Mouse (Mus musculus): ENCODE data around the gene Spin2d.
"Not testable (repeated sequence)": the region's sequence is repeated elsewhere in the genome, so short reads cannot be mapped to it uniquely, and the experiment has no call there.

Spin2d gene

GRCm38 (mm10) chrX:73176889-73177288 is at the start of gene Spin2d:
Spin2d (minus strand) TSS chrX:73176989.
- DNase-seq, result not testable (repeated sequence)

- DNase-seq, result no peak
Measured at GRCm38 (mm10) chrX:73225365-73225764, 48.6 kb upstream of the Spin2d start.

DNA sequence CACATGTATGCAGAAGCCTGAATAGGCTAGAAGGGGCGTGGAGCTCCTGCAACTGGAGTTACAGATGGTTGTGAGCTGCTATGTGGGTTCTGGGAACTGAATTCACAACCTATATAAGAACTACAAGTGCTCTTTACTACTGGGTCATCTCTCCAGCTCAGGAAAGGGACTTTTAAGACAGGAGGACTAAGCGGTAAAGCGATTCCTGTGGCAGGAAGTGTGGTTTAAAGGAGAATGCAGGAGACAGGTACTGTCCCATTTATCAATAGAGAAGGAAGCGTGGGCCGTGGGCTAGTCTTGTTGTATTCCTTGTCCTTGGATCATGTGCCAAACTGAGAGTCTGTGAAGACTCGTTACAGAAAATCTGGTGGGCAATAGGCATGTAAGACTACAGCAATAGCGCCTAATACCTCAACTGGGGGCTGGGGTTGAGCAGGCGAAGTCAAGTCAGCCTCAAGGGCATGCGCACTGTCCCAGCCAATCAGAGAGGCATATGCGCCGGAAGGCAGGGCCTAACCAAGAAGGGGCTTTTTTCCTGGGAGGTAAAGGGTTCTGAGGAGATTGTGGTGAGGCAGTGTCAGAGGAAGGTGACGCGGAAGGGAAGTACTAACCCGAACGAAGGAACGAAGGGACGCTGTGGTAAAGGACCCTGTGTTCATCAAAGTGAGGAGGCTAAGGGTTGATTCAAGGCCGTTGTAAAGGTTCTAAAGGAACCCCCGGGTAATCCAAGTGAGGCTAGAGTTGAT is 37.2 kb upstream of the Spin2d start, which contains the start of gene Xlr4b:
TSS of gene Xlr4b (plus strand) at position 515 of the 746 bp plus-strand sequence.
- not testable (repeated sequence) for DNase-seq

DNA sequence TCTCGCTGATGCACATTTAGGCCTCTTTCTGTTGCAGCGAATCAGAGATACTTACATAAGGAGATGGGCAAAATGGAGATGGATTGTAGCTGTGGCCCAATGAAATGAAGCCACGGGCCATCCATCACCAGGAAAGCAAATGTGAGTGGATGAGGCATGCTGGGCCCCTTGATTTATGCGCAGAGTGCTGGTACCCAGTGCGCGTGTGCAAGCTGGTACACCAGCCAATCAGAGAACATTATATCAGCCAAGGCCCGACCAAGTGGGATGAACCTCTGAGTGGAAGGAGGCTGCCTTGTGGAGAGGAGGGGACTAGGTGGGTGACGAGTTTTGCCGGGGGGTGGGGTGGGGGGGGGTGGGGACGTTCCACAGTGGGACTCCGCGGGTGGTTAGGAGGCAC is 15.1 kb upstream of the Spin2d start, which contains the start of gene Xlr3b:
TSS of gene Xlr3b (plus strand) at position 274 of the 400 bp plus-strand sequence.
- not testable (repeated sequence) for DNase-seq

DNA sequence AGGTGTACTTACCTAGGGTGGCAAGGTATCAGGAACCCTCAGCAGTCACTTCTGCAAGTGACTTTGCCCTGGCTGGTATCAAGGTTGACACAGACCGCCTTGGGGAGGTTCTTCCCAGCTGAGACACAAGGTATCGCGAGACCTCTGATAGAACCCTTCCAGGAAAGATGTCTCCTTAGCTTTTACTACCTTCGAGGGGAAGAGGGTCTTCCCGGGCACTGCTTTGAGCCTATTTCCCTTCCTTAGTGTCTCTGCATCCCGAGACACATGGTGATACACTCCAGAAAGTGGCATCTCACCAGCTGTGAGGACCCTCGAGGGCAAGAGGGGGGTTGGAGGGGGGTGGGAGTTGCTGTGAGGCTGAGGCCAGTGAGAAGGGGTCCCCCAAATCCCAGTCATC is 27.4 kb downstream of the Spin2d start, which contains the start of gene DXBay18:
TSS of gene DXBay18 (minus strand) at position 101 of the 400 bp plus-strand sequence.
- not testable (repeated sequence) for DNase-seq

- DNase-seq, result not testable (repeated sequence)
Measured at GRCm38 (mm10) chrX:73148496-73148895, 28.3 kb downstream of the Spin2d start, which contains the start of gene Xlr5b. Xlr5b (plus strand) TSS chrX:73148796.

- DNase-seq, result not testable (repeated sequence)
Measured at GRCm38 (mm10) chrX:73143218-73143618, 33.6 kb downstream of the Spin2d start.

Measured in spleen, adult 18-20 months (tissue).